Mouse (Mus musculus) cerebellum, adult 9-11 months (tissue): ENCODE data around the gene Erg.
A peak's percentile ranks its signal among the peaks of the same experiment; 100 is the strongest.

ENCODE experiments used
- DNase-seq: peaks from one replicate; pipeline ENCODE4 v3.0.0; 2022

Erg gene

DNA sequence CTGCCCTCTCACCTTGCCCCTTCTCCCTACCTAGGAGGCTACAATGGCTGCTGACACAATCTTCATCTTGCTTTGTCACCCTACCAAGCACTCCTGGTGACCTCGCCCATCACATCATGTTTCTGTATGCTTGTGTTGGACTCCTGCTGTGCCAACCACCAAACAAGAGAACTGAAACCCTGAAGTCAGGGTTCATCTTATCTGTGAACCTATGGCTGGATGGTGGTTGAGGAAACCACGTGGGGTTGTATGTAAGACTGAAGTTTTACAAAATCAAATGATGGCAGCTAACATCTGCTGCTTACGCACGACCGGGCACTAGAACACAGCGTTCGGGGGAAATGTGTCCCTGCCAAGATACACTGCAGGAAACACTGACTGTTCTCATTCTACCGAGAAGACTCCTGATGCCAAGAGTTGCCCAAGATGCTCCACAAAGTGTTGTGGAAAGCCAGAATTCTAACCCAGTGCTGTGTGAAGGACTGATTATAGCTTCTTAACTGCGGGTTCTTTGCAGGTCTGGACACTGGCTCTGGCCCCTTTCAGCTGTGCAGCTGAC is 201.7 kb downstream of the Erg start:
- DNase-seq = no peak

- DNase-seq = no peak
These were observed 204.1 kb downstream of the Erg start for GRCm38 (mm10) chr16:95382251-95382650.

DNA sequence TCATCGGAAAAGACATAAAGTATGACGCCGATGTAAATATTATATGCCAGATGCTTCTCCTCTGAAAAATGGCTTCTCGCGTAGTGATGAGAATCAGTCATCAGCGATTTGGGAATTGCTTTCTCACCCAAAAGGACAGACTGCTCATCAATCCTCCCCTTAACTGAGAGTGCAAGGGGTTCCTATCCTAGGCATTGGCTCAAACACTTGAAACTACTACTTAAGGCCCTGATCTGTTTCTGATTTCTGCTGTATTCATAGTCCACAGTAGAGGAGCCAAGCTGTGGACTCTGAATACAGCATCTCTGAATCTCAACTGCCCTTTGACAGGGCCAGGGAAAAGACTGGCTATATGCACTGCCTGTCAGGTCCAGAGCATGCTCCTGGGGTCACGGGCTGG is 209.6 kb downstream of the Erg start:
- no peak for DNase-seq

DNA sequence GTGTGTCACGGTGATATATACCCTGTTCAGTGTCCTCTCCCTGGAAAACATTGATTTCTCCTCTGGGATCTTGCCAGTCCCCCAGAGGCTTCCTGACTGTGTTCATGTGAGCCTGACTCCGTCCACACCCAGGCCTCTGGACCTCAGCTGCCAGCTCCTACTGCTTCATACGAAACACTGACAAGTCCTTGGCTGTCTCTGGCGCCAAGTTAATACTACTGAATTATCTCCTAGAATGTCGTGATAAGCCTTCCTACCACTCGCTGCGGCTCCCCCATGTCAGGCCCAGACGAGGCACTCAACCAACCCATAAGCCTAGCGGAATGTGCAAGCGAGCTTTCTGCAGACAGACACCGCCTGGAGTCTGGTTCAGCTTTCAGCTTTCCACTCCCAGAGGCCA is 210.0 kb downstream of the Erg start:
- DNase-seq = no peak

- no peak for DNase-seq
These were observed 211.7 kb downstream of the Erg start for GRCm38 (mm10) chr16:95374646-95375045.

DNA sequence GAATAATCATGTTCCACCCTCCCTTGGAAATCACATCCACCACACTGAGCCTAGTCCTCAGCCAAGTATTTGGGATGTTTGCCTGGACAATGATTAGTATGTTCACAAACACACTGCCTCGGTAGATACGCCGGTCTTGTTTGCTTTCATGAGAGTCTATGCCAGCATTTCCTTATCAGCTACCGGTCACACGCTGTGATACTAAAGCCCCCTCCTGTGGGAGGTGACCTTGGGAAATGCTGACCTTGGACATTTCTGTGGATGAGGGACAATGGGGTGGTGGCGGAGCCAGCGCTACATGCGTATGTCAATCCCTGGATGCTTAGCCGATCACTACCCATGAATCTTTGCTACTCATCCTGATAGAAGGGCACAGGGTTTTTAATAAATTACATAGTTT is 213.4 kb downstream of the Erg start:
- no peak for DNase-seq

- DNase-seq = no peak
These were observed 214.7 kb downstream of the Erg start for GRCm38 (mm10) chr16:95371713-95372112.

DNA sequence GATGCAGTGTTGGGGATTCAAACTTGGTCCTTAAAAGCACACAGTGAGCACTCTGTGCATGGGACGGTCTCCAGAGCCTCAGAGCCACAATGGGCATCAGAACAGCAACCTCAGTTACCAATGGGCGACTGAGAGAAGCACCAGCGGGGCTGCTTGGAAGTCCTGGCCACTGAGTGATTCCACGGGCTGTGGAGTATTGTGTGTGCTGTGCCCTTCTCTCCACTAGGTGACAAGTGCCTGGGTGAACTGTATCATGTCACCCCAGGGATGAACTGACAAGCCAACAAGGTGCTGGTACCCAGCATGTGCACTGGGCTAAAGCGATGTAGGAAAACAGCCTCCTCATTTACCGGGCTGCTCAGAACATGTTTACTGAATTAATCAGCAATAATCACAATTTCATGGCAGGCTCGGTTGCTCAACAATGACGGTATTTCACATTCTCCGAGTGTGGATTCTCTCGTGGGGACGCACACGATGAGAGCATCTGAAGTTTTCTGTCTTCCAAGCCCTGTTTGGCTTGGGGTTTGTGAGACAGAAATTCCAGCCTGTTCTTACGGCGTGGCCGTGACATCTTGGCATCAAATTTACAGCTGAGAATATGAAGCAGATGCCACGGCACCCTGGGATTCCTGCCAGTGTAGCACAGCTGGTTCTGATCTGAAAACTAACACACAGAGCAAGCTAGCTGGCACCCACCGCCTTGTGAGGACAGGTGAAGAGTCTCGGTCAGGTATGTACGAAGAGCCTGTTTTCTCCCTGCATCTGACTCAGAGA is 219.2 kb downstream of the Erg start:
- no peak for DNase-seq

DNA sequence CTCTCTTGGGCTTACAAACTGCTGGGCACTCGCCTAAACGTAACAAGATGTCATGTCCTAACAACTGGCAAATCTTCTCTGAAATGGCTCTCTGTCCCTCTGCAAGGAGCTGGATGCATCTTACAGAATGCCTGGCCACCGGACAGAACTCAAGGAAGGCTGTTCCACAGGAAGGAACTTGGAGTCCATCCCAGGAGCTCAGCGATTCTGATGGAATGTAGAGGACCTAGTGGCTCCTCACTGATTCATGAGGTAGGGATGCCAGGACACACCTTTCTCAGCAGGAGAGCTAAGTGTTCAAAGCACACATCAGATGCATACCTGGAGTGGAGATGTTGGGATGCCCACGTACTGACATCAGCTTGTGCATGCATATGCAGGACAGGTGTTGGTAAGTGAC is 221.2 kb downstream of the Erg start:
- DNase-seq = no peak

DNA sequence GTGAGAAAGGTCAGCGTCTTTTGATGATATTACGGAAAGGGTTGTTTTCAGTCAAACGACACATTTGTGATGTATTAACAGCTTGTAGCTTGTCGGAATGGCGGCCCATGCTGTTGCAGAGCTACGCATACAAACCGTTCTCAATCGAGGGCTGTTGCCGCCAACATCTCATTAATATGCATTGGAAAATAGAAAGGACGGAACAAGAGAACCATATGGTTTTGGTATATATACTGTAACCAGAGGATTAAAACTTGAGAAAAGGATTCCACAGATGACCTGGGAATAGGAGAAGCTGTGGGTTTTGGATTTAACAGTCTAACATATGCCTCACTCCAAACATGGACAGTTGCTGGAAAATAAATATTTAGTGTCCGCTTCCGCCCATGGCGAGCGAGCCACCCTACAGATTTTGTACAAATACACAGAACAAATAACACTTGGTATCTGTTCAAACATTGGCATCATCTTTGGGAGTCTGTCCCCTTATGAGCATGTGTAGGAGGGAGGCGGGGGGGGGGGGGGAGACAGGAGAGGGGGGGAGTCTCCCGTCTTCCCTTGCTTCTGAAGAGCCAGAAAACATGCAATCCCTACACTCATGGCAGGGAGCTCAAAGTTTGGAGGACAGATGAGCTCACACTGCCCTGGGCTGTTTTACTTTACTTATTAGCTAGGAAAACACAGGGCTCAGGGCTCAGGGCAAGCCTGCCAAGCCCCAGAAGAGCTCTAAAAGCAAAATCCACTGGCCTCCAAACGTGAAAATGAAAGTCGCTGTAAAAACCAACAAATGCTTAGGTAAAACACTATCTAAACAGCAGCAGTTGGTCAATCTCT is 222.5 kb downstream of the Erg start:
- DNase-seq = no peak

- DNase-seq = no peak
These were observed 224.4 kb downstream of the Erg start for GRCm38 (mm10) chr16:95361950-95362349.

DNA sequence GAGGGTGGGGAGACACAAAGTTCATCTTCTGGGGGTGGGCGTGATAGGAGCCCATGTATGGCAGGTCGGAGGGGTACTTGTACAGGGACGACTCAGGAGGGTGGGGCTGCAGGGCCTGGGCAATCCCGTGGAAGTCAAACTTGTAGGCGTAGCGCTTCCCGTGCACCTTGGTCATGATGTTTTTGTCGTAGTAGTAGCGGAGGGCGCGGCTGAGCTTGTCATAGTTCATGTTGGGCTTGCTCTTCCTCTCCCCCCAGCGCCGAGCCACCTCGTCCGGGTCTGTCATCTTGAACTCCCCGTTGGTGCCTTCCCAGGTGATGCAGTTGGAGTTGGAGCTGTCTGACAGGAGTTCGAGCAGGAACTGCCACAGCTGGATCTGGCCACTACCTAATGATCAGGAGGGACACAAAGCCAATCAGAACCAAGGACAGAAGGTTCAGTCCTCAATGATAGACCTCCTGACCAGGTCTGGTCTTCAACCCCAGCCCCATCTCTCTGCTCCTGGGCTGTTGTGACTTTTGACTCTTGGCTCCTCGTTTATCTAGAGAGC is 225.4 kb downstream of the Erg start:
- no peak for DNase-seq

DNA sequence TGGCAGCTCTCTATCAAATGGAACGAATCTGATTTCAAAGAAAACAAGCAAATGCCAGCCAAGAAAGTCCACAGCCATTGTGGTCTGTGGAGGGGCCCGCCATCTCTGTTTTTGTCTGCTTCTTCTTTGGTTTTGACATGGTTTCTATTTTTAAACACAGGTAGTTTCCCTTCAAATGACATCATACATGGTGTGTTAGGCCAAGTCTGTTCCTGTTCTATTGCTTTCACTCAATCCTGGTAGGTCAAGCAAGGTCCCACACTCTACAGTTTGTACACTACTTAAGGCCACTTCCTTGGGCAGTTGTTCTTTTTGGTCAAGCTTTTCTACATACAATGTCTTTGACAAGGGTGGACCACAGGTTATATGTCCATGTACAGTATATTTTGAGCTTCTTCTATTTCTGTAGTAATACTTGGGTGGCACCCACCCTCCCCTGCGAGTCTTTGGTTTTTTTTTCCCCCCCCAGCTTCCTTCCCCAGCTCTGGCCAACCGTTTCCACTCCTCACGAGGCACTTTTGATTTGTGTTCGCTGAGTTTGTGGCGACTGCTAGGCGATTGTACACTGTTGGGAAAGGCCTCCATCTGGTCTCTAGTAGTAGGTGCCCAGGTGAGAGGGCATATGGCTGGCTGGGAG is 226.1 kb downstream of the Erg start:
- DNase-seq = no peak

DNA sequence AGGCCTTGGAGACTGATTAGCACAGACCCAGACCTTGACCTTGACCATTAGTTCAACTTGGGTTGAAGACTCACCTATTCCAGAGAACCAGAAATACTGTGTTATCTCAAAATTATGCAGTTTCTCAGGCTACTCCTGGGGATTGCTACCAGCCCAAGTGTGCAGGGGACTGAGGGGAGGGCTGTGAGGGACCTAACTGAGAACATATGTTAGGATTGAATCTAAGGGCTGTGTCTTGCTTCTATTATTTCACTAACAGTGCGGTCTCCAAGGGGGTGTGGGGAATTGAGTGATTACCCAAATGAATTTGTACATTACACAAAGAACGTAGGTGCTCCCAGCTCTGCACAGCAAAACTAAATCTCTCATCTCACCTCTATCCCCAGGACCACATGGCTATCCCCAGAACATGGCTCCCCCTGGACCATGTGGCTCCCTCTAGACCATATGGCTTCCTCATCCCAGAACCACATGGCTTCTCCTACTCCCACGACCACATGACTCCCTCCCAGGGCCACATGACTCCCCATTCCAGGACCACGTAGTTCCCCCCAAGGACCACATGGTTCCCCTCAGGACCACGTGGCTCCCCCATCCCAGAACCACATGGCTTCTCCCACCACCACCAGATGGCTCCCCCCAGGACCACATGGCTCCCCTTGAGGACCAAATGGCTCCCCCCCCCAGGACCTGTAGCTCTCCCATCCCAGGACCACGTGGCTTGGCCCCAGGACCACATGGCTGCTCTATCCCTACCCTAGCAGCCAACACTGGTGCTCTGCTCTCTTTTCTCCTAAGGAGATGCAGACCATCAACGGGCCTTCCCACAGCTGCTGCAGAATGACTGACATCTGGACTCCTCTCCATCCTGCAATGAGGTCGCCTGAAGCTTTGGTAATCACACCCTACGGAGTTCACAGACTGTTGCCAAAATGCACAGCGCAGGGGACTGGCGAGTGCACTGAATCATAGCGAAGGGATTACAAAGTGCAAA is 229.1 kb downstream of the Erg start:
- DNase-seq = no peak

- no peak for DNase-seq
These were observed 232.6 kb downstream of the Erg start for GRCm38 (mm10) chr16:95353838-95354237.

DNA sequence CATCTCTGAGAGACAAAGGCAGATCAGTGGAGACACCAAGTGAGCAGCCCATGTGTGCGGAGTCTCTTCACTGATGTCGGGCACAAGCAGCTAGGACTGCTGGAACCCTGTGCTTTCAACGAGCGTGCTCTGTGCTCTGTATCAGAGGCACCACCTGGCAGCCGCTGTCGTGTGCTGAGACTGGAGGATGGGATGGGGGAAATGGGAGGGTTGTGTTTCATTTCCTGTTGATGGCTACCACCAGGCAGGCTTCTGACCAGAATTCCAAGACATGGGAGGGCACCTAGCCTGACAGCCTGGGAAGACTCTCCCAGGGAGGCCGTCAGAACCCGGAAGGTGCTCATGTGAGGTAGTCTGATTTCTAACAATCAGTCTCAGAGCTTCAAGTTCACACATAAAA is 234.1 kb downstream of the Erg start:
- no peak for DNase-seq

DNA sequence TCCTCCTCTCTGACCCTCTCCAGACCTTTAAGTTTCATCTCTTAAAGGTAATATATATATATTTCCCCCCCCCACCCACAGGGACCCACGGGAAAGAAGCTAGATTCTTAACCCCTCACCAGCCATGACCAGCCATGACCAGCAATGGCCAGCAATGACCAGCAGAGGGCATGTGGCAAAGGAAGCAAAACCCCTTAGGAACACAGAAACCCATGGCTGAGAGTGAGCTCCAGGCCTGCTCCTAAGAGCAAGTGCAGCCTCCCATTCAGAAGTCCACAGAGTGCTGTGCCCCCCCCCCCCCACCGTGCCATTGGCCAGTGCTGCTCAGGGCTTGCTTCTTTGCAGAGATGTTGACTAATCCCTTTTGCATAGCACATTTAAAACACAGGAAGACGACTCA is 235.9 kb downstream of the Erg start:
- DNase-seq = peak; percentile 16

- no peak for DNase-seq
These were observed 236.6 kb downstream of the Erg start for GRCm38 (mm10) chr16:95349745-95350144.

DNA sequence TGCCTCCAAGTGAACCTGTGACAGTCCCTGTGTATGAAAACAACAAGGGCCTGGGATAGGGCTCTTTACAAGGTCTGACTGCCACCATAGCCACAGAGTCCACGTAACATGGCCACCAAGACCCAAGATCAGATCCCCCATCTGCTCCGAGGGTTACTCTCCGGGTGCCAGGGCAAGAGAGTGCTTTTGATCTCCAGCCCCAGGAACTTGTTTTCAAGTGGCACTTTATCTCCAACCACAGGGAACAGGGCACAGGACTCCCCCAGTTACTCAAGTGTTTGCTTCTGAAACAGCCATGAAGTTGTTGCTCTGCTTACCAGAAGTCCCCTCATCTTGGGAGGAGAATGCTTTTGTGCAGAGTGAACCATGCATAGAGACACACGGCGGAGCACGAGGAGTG is 237.0 kb downstream of the Erg start:
- no peak for DNase-seq

- no peak for DNase-seq
These were observed 237.8 kb downstream of the Erg start for GRCm38 (mm10) chr16:95348555-95348954.

GRCm38 (mm10) chr16:95347202-95347601 is 239.2 kb downstream of the Erg start:
- DNase-seq = no peak

DNA sequence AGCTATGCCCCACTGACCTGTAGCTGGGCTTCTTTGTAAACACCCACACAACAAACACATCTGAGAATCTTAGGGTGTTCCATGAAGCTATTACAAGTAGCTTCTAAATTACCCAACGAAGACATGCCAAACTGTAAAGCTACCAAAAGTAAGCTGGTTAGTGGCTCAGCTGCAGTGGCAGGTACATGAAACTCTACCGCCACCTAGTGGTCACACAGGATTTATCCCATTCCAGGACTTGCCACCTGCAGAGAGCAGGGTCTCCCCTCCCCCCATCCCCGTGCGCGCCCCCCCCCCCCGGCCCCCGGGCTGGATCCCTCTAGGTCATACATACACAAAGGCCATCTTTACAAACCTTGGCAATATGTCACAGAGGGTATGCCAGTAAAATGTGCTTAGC is 240.5 kb downstream of the Erg start:
- peak; percentile 55 for DNase-seq
